Mouse (Mus musculus) intestine, embryonic 14.5 days (tissue): ENCODE measurements around the gene Ifi207. TPM values are rescaled to one million over a fixed set of nuclear protein-coding genes. Genes with fewer than 3 reads are reported as not detected.
"Not testable (repeated sequence)": the region's sequence is repeated elsewhere in the genome, so short reads cannot be mapped to it uniquely, and the experiment has no call there.

ENCODE experiments used
- ATAC-seq: fragments of 200-750 bp; cut with Nextera tagmentation; replicated peaks from 2 replicates; pipeline ENCODE4 v1.8.0; 2017; ENCODE audit warnings: low read depth, moderate number of reproducible peaks, moderate TSS enrichment, moderate library complexity; ENCODE audit not compliant: low FRiP score, low TSS enrichment
- DNase-seq: peaks from one replicate; pipeline ENCODE4 v3.0.0-alpha.2; 2018; ENCODE audit warnings: low spot score
- H3K27ac ChIP-seq: fragments of 300-500 bp; sonication (generic); 2 replicates; pipeline ENCODE4 v1.5.1; 2014; ENCODE audit warnings: low read depth, mild to moderate bottlenecking, control low read depth
- H3K27me3 ChIP-seq: fragments of 300-500 bp; sonication (generic); replicated peaks from 2 replicates; pipeline ENCODE4 v1.6.1; 2014; ENCODE audit warnings: low read length, control low read depth; ENCODE audit not compliant: control insufficient read depth, insufficient read depth
- H3K36me3 ChIP-seq: fragments of 300-500 bp; sonication (generic); 2 replicates; pipeline ENCODE4 v1.6.1; 2014; ENCODE audit warnings: low read length, control low read depth; ENCODE audit not compliant: control insufficient read depth, insufficient read depth
- H3K4me1 ChIP-seq: fragments of 300-500 bp; sonication (generic); replicated peaks from 2 replicates; pipeline ENCODE4 v1.6.1; 2014; ENCODE audit warnings: low read length, control low read depth, mixed read lengths; ENCODE audit not compliant: control insufficient read depth, insufficient read depth
- H3K4me2 ChIP-seq: fragments of 300-500 bp; sonication (generic); 2 replicates; pipeline ENCODE4 v1.6.1; 2014; ENCODE audit warnings: low read length
- H3K4me3 ChIP-seq: fragments of 300-500 bp; sonication (generic); 2 replicates; pipeline ENCODE4 v1.5.1; 2014; ENCODE audit warnings: low read depth, low read length, control low read depth, mixed read lengths
- H3K9ac ChIP-seq: fragments of 300-500 bp; sonication (generic); 2 replicates; pipeline ENCODE4 v1.6.1; 2014; ENCODE audit warnings: mild to moderate bottlenecking, low read length
- H3K9me3 ChIP-seq: fragments of 300-500 bp; sonication (generic); 2 replicates; pipeline ENCODE4 v1.6.1; 2016; ENCODE audit warnings: low read length, control low read depth; ENCODE audit not compliant: control insufficient read depth
- WGBS: fragments of 180-500 bp; shearing (Covaris S2); extraction: QIAGEN DNeasy Blood & Tissue Kit; methylation state at CpG from one replicate; pipeline ENCODE4 v1.1.7; 2014; 5-methylcytosine and 5-hydroxymethylcytosine counted together
- polyA plus RNA-seq: library from polyadenylated mRNA; unstranded; fragments of >200 nt; fragmentation: Nextera tagmentation; extraction: Ambion mirVana; gene quantifications from 2 replicates; pipeline ENCODE4 v1.2.1, GENCODE M21; 2014

Gene Ifi207
- 1.2 and 1.6 TPM in 2 replicates for polyA plus RNA-seq

DNA sequence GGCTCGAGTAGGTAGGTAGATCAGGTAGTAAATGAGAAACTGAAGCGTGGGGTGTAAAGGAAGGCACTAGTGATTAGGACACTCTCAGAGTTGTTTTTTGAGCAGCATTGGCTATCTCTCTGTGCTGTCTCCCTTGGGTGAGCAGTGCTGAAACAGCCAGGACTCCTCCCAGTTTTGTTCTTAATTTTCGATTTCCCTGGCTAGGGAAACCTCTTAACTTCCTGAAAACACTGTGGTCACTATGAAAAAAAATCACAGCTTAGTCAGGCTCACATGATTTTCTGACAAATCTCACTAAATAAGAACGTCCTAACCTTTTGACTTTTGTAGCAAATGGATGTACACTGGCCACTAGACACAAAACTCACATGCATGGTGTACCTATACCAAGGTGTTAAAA, at the start of gene Ifi207:
Ifi207 (minus strand) TSS at position 92 of the 400 bp plus-strand sequence.
- Histone ChIP-seq H3K4me1 (no peaks in the 10 kb centered on the region), H3K4me2 (no peak within 1 kb of the TSS), H3K27me3 (no peaks in the 10 kb centered on the region), H3K36me3 (no peaks in the 10 kb centered on the region), H3K9me3 (no peaks in the 10 kb centered on the region), H3K27ac (no peak within 1 kb of the TSS), H3K4me3 (no peak within 1 kb of the TSS), H3K9ac (no peak within 1 kb of the TSS)
- DNase-seq (no peak), ATAC-seq (no peak)
- 74% methylated on average over 4 of the region's 4 CpGs for WGBS

DNA sequence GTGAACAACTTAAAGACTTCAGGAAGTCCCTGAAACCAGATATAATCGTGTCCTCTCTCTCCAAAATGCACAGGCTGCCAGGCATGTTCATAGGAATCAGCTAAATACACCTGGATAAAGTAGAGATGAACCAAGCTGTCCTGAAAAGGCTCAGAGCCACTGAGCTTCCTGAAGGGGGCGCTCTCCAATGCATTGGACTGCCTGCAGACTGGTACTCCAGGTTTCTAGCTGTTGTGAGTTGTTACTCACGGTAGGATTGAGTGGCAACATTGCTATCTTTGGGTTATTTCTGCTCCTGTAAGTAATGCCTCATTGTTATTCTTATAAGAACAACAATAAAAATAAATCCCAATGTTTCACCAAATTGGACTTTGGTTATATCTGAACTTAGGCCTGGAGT, 31.9 kb upstream of the Ifi207 start:
- not testable (repeated sequence) for H3K4me1 ChIP-seq, H3K9me3 ChIP-seq, H3K4me3 ChIP-seq, ATAC-seq, H3K27me3 ChIP-seq, H3K27ac ChIP-seq, H3K36me3 ChIP-seq, H3K4me2 ChIP-seq, H3K9ac ChIP-seq, DNase-seq
- 74% methylated on average over 2 of the region's 3 CpGs for WGBS

DNA sequence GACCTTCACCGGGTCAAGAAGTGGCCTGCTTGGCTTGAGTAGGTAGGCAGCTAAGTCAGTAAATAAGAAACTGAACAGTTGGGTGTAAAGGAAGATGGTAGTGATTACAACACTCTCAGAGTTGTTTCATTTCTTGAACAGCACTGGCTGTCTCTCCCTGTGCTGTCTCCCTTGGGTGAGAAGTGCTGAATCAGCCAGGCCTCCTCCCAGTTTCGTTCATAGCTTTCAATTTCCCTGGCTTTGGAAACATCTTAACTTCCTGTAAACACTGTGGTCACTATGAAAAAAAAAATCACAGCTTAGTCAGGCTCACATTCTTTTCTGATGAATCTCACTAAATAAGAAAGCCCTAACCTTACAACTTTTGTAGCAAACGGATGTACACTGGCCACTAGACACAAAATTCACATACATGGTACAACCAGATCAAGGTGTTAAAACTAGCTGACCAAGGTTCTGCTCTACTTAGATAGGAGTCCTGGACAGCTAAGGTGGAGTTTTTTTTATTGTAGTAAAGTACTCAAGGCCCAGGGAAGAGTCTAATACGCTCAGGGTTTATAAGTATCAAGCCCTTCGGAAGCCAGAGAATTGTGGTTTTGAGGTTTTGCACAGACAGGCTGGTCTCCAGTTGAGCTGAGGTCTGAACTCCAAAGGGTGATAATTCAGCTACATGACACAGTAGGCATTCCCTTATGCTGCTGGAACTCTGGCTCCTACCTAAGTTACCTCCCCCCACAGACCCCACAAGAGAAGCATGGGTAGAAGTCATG, 25.5 kb upstream of the Ifi207 start, which contains the start of gene Ifi204:
Ifi204 (minus strand) TSS at position 96 of the 770 bp plus-strand sequence.
- not testable (repeated sequence) for H3K9ac ChIP-seq, H3K9me3 ChIP-seq, ATAC-seq, DNase-seq, H3K4me2 ChIP-seq, H3K27ac ChIP-seq, H3K4me1 ChIP-seq, H3K4me3 ChIP-seq, H3K27me3 ChIP-seq, H3K36me3 ChIP-seq
- 68% methylated on average over 5 of the region's 5 CpGs for WGBS

DNA sequence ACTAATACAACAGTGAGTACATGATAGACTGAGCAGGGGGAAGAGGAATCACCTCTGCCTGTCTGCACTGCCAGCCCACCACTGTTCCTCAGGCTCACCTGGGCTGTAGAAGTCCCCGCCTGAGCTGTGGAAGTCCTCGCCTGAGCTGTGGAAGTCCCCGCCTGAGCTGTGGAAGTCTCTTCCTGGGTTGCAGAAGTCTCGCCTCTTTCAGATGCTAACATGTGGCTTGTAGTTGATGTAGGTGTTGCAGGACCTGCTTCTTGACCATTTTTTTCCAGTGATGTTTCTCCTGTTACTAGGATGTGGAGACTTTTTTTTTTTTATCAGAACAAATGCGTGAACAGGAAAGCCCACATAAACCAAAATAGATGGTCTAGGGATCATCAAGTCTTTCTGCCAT, 18.5 kb upstream of the Ifi207 start:
- H3K4me3 ChIP-seq, H3K4me1 ChIP-seq, H3K36me3 ChIP-seq, H3K27ac ChIP-seq, ATAC-seq, H3K4me2 ChIP-seq, H3K27me3 ChIP-seq, DNase-seq, H3K9ac ChIP-seq, H3K9me3 ChIP-seq: not testable (repeated sequence)
- 89% methylated on average over 4 of the region's 5 CpGs for WGBS

DNA sequence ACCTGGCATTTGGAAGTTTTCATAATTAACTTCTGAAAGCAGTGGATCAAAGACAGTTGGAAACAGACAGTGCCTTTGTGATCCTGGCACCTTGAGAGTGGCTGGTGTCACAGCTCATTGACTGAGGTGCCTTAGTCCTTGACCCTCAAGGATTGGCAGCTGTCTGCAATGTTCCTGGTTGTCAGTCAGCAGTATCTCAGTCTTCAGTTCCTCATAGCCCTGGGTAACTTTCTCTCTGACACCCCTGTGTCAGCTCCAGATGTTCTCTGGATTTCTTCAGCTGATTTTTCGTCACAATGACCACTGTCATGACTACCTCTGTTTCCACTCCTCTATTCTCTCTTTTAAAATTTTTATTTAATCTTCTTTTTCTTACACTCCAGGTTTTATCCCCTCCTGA, 715 bp upstream of the Ifi207 start:
- Histone ChIP-seq H3K36me3 (no peaks in the 10 kb centered on the region), H3K4me1 (no peaks in the 10 kb centered on the region), H3K4me2 (no peak overlapping the region), H3K9me3 (no peaks in the 10 kb centered on the region), H3K9ac (no peak overlapping the region), H3K27me3 (no peaks in the 10 kb centered on the region), H3K27ac (no peak overlapping the region), H3K4me3 (no peak overlapping the region)
- ATAC-seq (no peak), DNase-seq (no peak)
- WGBS, result 62% methylated on average over 1 of the region's 1 CpGs

DNA sequence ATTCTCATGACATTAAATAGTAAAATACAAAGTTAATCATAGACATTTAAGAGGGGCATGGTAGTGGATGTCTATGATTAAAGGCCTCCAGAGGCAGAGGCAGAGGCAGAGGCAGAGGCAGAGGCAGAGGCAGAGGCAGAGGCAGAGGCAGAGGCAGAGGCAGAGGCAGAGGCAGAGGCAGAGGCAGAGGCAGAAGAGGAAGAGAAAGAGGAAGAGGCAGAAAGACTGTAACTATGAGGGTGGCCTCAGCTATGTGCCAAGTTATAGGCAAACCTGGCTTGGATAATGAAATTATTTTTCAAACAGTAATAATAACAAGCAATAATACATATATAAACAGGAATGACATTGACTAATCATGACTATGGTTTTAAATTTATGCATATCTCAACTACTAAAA, 1.0 kb downstream of the Ifi207 start:
- H3K9me3 ChIP-seq, result no peaks in the 10 kb centered on the region
- DNase-seq (no peak), ATAC-seq (no peak)
- no peaks in the 10 kb centered on the region for H3K27me3 ChIP-seq
- H3K9ac ChIP-seq, result no peak overlapping the region
- H3K4me2 ChIP-seq, result no peak overlapping the region
- no peaks in the 10 kb centered on the region for H3K36me3 ChIP-seq
- H3K4me1 ChIP-seq, result no peaks in the 10 kb centered on the region
- H3K27ac ChIP-seq, result no peak overlapping the region
- no peak overlapping the region for H3K4me3 ChIP-seq

DNA sequence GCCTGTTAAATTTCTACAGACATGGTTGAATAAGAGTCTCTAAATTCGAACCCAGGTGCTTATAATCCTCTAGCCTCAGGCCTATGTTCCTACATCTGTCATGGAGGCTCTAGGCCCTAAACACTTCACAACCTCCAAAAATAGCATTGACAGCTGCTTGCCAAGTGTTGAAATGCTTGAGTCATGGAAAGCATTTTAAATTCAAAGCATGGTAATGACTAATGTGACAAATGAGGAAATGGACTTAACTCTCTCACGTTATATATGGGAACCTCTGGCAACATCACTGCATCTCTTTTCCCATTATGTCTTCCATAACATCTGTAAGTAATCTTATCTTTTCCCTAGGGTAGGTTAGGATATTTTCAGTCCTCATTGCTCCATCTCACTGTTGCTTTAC, 4.6 kb downstream of the Ifi207 start:
- WGBS, result 70% methylated on average over 2 of the region's 2 CpGs
- H3K36me3 ChIP-seq, result no peaks in the 10 kb centered on the region
- H3K4me3 ChIP-seq, result no peak overlapping the region
- H3K27ac ChIP-seq, result no peak overlapping the region
- no peak overlapping the region for H3K9ac ChIP-seq
- no peak overlapping the region for H3K4me2 ChIP-seq
- no peaks in the 10 kb centered on the region for H3K27me3 ChIP-seq
- no peaks in the 10 kb centered on the region for H3K4me1 ChIP-seq
- DNase-seq (no peak), ATAC-seq (no peak)
- no peaks in the 10 kb centered on the region for H3K9me3 ChIP-seq

DNA sequence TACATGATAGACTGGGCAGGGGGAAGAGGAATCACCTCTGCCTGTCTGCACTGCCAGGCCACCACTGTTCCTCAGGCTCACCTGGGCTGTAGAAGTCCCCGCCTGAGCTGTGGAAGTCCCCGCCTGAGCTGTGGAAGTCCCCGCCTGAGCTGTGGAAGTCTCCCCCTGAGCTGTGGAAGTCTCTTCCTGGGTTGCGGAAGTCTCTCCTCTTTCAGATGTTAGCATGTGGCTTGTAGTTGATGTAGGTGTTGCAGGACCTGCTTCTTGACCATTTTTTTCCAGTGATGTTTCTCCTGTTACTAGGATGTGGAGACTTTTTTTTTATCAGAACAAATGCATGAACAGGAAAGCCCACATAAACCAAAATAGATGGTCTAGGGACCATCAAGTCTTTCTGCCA, 6.5 kb downstream of the Ifi207 start:
- H3K4me2 ChIP-seq, H3K4me1 ChIP-seq, H3K27ac ChIP-seq, ATAC-seq, H3K9ac ChIP-seq, H3K36me3 ChIP-seq, H3K4me3 ChIP-seq, H3K27me3 ChIP-seq, DNase-seq, H3K9me3 ChIP-seq: not testable (repeated sequence)
- 85% methylated on average over 4 of the region's 4 CpGs for WGBS

DNA sequence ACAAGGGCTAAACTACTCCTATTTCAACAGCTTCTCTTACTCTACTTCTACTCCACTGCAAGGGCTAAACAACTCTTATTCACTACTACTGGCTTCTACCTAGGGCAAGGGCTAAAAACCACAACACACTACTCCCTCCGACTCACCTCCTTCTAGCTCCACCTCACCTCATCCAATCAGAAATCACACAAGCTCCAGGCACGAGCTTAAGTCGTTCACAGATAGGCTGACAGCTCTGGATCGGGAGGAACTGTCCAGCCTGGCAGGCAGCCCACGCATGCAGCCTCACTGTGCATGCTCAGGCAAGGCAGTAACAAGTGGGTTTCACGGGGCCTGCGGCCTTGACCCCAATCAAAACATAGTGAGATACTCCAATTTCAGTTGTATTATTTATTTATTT, 8.3 kb downstream of the Ifi207 start:
- Histone ChIP-seq H3K27ac (no peak overlapping the region), H3K36me3 (no peaks in the 10 kb centered on the region), H3K9ac (no peak overlapping the region), H3K4me2 (no peak overlapping the region), H3K27me3 (no peaks in the 10 kb centered on the region), H3K4me3 (no peak overlapping the region), H3K9me3 (no peaks in the 10 kb centered on the region), H3K4me1 (no peaks in the 10 kb centered on the region)
- WGBS, result 17% methylated on average over 7 of the region's 7 CpGs
- DNase-seq, result peak; percentile 56
- 0 out of 2 replicates have a peak, but pooled peaks have one; percentile 27 for ATAC-seq
